Mouse (Mus musculus) heart, adult 8-10 months (tissue): ENCODE measurements at regions not wholly inside any gene's neighbourhood (a gene's known extent, or its start where the extent isn't known, plus 50 kb on each side); places are given as distances from the start of the nearest gene placed in this dataset.

ENCODE experiments used
- DNase-seq: peaks from one replicate; pipeline ENCODE4 v3.0.0; 2022; ENCODE audit warnings: low spot score

GRCm38 (mm10) chr13:83111503-83111902, 392.3 kb upstream of the Mef2c start:
- DNase-seq = no peak

GRCm38 (mm10) chr13:83112323-83112722, 391.5 kb upstream of the Mef2c start:
- no peak for DNase-seq

GRCm38 (mm10) chr13:83112741-83113140, 391.1 kb upstream of the Mef2c start:
- DNase-seq = no peak

GRCm38 (mm10) chr13:83113808-83114207, 390.0 kb upstream of the Mef2c start:
- DNase-seq = no peak

GRCm38 (mm10) chr13:83114401-83114800, 389.4 kb upstream of the Mef2c start:
- DNase-seq = no peak

- no peak for DNase-seq
Observed at GRCm38 (mm10) chr13:83115691-83116090, 388.1 kb upstream of the Mef2c start.

GRCm38 (mm10) chr13:83120343-83120742, 383.5 kb upstream of the Mef2c start:
- no peak for DNase-seq

- no peak for DNase-seq
Observed at GRCm38 (mm10) chr13:83123596-83123995, 380.2 kb upstream of the Mef2c start.

GRCm38 (mm10) chr13:83124651-83125050, 379.2 kb upstream of the Mef2c start:
- DNase-seq = no peak

GRCm38 (mm10) chr13:83126438-83126837, 377.4 kb upstream of the Mef2c start:
- DNase-seq = no peak

- no peak for DNase-seq
Observed at GRCm38 (mm10) chr13:83131129-83131981, 372.5 kb upstream of the Mef2c start.

- DNase-seq = no peak
Observed at GRCm38 (mm10) chr13:83131982-83132354, 371.9 kb upstream of the Mef2c start.

- DNase-seq = no peak
Observed at GRCm38 (mm10) chr13:83132671-83133638, 370.9 kb upstream of the Mef2c start.

- no peak for DNase-seq
Observed at GRCm38 (mm10) chr13:83143316-83143715, 360.5 kb upstream of the Mef2c start.

GRCm38 (mm10) chr13:83154626-83155124, 349.2 kb upstream of the Mef2c start:
- DNase-seq = no peak

GRCm38 (mm10) chr13:83159969-83160368, 343.9 kb upstream of the Mef2c start:
- no peak for DNase-seq

GRCm38 (mm10) chr13:83162761-83163160, 341.1 kb upstream of the Mef2c start:
- DNase-seq = no peak

GRCm38 (mm10) chr13:83175086-83175485, 328.7 kb upstream of the Mef2c start:
- DNase-seq = no peak

- DNase-seq = no peak
Observed at GRCm38 (mm10) chr13:83201931-83202671, 301.7 kb upstream of the Mef2c start.

GRCm38 (mm10) chr13:83206622-83207021, 297.2 kb upstream of the Mef2c start:
- no peak for DNase-seq

GRCm38 (mm10) chr13:83207513-83207912, 296.3 kb upstream of the Mef2c start:
- DNase-seq = peak; percentile 8

- no peak for DNase-seq
Observed at GRCm38 (mm10) chr13:83208111-83208510, 295.7 kb upstream of the Mef2c start.
